Mouse (Mus musculus): ENCODE data around the gene Kcnk16. TPM values are rescaled to one million over a fixed set of nuclear protein-coding genes. Genes with fewer than 3 reads are reported as not detected.

Kcnk16 gene
- total and polyA plus RNA-seq, 2 experiments from 2014 or later: 0.38 TPM; not detected in 1

GRCm38 (mm10) chr14:20211754-20212601 lies 57.0 kb downstream of the Kcnk16 start:
- DNase-seq (ENCODE audit: low spot score): no peak
- 32% methylated on average over 9 of the region's 9 CpGs for WGBS
- H3K27me3 ChIP-seq (ENCODE audit: insufficient read depth, low read length): no peaks in the 10 kb centered on the region

More at GRCm38 (mm10) chr14:20211754-20212601, 57.0 kb downstream of the Kcnk16 start:
- H3K4me2 ChIP-seq (ENCODE audit: low read depth, low read length, poor library complexity, severe bottlenecking): no peak overlapping the region
- ATAC-seq (ENCODE audit: low FRiP score): no peak
- H3K36me3 ChIP-seq (ENCODE audit: insufficient read depth, low read length): no peaks in the 10 kb centered on the region
- no peaks in the 10 kb centered on the region for H3K4me1 ChIP-seq (ENCODE audit: insufficient read depth, low read length)
- no peak overlapping the region for H3K27ac ChIP-seq (ENCODE audit: low read depth, low read length)
- no peak for TF ChIP-seq CTCF (IDR thresholded peaks at IDR 0.05)
- H3K9ac ChIP-seq (replicated peaks; ENCODE audit: low read length, poor library complexity, severe bottlenecking): no peak overlapping the region
- H3K4me3 ChIP-seq (ENCODE audit: low read depth, low read length): no peak overlapping the region
- H3K9me3 ChIP-seq (ENCODE audit: low read length): no peaks in the 10 kb centered on the region

Other genes with a start within 250 kb of the Kcnk16 start
- gene Saysd1, start 130.7 kb downstream of the Kcnk16 start, total RNA-seq (2014; rRNA removed): 3.8 and 4.9 TPM in 2 replicates
- gene Saysd1, start 130.7 kb downstream of the Kcnk16 start, polyA plus RNA-seq (2015; fragmentation: Nextera tagmentation; extraction: Ambion mirVana): 8.6 and 9.8 TPM in 2 replicates
- 0.99 and 1.0 TPM in 2 replicates for gene Kcnk5, start 87.4 kb downstream of the Kcnk16 start, total RNA-seq (2014; rRNA removed)
- 0.70 and 0.80 TPM in 2 replicates for gene Kcnk5, start 87.4 kb downstream of the Kcnk16 start, polyA plus RNA-seq (2015; fragmentation: Nextera tagmentation; extraction: Ambion mirVana)
- gene Nudt13, start 25.5 kb upstream of the Kcnk16 start, total RNA-seq (2014; rRNA removed): 6.9 and 16.2 TPM in 2 replicates
- gene Nudt13, start 25.5 kb upstream of the Kcnk16 start, polyA plus RNA-seq (2015; fragmentation: Nextera tagmentation; extraction: Ambion mirVana): 11.8 and 12.0 TPM in 2 replicates
- 39.6 and 42.6 TPM in 2 replicates for gene Ecd, start 78.9 kb upstream of the Kcnk16 start, total RNA-seq (2014; rRNA removed)
- gene Ecd, start 78.9 kb upstream of the Kcnk16 start, polyA plus RNA-seq (2015; fragmentation: Nextera tagmentation; extraction: Ambion mirVana): 36.3 TPM in 2 replicates
- 61.5 and 70.3 TPM in 2 replicates for gene Fam149b, start 79.0 kb upstream of the Kcnk16 start, total RNA-seq (2014; rRNA removed)
- gene Fam149b, start 79.0 kb upstream of the Kcnk16 start, polyA plus RNA-seq (2015; fragmentation: Nextera tagmentation; extraction: Ambion mirVana): 24.4 and 25.4 TPM in 2 replicates
- 47.8 and 51.0 TPM in 2 replicates for gene Dnajc9, start 119.7 kb upstream of the Kcnk16 start, total RNA-seq (2014; rRNA removed)
- gene Dnajc9, start 119.7 kb upstream of the Kcnk16 start, polyA plus RNA-seq (2015; fragmentation: Nextera tagmentation; extraction: Ambion mirVana): 96.3 and 98.7 TPM in 2 replicates
- 28.2 and 36.2 TPM in 2 replicates for gene Mrps16, start 124.4 kb upstream of the Kcnk16 start, total RNA-seq (2014; rRNA removed)
- 66.2 and 71.7 TPM in 2 replicates for gene Mrps16, start 124.4 kb upstream of the Kcnk16 start, polyA plus RNA-seq (2015; fragmentation: Nextera tagmentation; extraction: Ambion mirVana)
- 1.1 and 2.8 TPM in 2 replicates for gene Cfap70, start 183.0 kb upstream of the Kcnk16 start, total RNA-seq (2014; rRNA removed)
- 1.5 and 3.4 TPM in 2 replicates for gene Cfap70, start 183.0 kb upstream of the Kcnk16 start, polyA plus RNA-seq (2015; fragmentation: Nextera tagmentation; extraction: Ambion mirVana)
- 22.5 and 26.7 TPM in 2 replicates for gene Anxa7, start 210.9 kb upstream of the Kcnk16 start, total RNA-seq (2014; rRNA removed)
- 14.9 and 16.0 TPM in 2 replicates for gene Anxa7, start 210.9 kb upstream of the Kcnk16 start, polyA plus RNA-seq (2015; fragmentation: Nextera tagmentation; extraction: Ambion mirVana)
- gene Mss51, start 227.7 kb upstream of the Kcnk16 start, total RNA-seq (2014; rRNA removed): 0.11 and 0.66 TPM in 2 replicates
- 0.11 and 0.15 TPM in 2 replicates for gene Mss51, start 227.7 kb upstream of the Kcnk16 start, polyA plus RNA-seq (2015; fragmentation: Nextera tagmentation; extraction: Ambion mirVana)

All from midbrain, postnatal 0 days (tissue).